Mouse (Mus musculus) brain, embryonic 14.5 days (tissue): ENCODE measurements around the gene Lef1.

Experiments
- CTCF ChIP-seq: fragments of 200-500 bp; IDR thresholded peaks from 2 replicates; pipeline ENCODE4 v1.5.1; 2012; ENCODE audit warnings: inconsistent platforms, mild to moderate bottlenecking, moderate library complexity, borderline replicate concordance; ENCODE audit not compliant: insufficient read depth, insufficient read length; ENCODE audit errors: extremely low read depth
- POLR2A ChIP-seq: fragments of 200-500 bp; IDR thresholded peaks from 2 replicates; pipeline ENCODE4 v1.6.1; 2012; ENCODE audit warnings: mild to moderate bottlenecking, inconsistent platforms, borderline replicate concordance; ENCODE audit not compliant: poor library complexity, insufficient read depth, insufficient read length, severe bottlenecking; ENCODE audit errors: extremely low read depth

DNA sequence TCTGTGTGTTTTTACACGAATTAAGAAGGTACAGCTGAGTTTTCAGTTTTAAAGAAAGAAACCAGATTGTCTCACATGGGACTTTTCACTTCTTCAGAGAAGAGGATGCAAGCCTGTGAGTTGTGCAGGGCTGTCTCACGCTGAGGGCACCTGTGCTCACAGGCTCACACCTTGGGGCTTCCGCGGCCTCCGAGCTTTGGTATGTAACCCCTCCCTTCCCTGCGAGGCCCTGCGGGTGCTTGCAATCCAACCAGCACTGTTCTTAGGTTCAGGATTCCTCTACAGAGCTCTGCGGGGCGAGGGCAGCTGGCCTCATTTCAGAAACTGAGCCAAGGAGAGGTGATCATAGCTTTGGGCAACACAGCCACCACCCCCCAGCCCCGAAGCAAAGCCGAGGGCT is 46.1 kb downstream of the Lef1 start:
- TF ChIP-seq CTCF (no peak), POLR2A (no peak)
